Mouse (Mus musculus) embryonic facial prominence, embryonic 14.5 days (tissue): Measurements from ENCODE around the gene Rxra. TPM values are rescaled to one million over a fixed set of nuclear protein-coding genes. Genes with fewer than 3 reads are reported as not detected.

Experiments used
- ATAC-seq: fragments of 200-750 bp; cut with Nextera tagmentation; 2 replicates; pipeline ENCODE4 v1.8.0; 2017; ENCODE audit warnings: low read depth, moderate number of reproducible peaks, moderate TSS enrichment
- DNase-seq: peaks from one replicate; pipeline ENCODE4 v3.0.0-alpha.2; 2015; ENCODE audit warnings: low spot score
- H3K27ac ChIP-seq: fragments of 300-500 bp; sonication (generic); replicated peaks from 2 replicates; pipeline ENCODE4 v1.5.1; 2014; ENCODE audit warnings: low read depth, mild to moderate bottlenecking, low read length, moderate library complexity
- H3K27me3 ChIP-seq: fragments of 300-500 bp; sonication (generic); replicated peaks from 2 replicates; pipeline ENCODE4 v1.6.1; 2014; ENCODE audit warnings: low read length; ENCODE audit not compliant: control insufficient read depth, insufficient read depth
- H3K36me3 ChIP-seq: fragments of 300-500 bp; sonication (generic); 2 replicates; pipeline ENCODE4 v1.6.1; 2014; ENCODE audit warnings: low read length, mixed read lengths; ENCODE audit not compliant: control insufficient read depth, insufficient read depth
- H3K4me1 ChIP-seq: fragments of 300-500 bp; sonication (generic); 2 replicates; pipeline ENCODE4 v1.6.1; 2014; ENCODE audit warnings: antibody characterized with exemption, low read length; ENCODE audit not compliant: control insufficient read depth, insufficient read depth
- H3K4me2 ChIP-seq: fragments of 300-500 bp; sonication (generic); 2 replicates; pipeline ENCODE4 v1.6.1; 2014; ENCODE audit warnings: low read depth, mild to moderate bottlenecking, low read length, moderate library complexity, mixed read lengths
- H3K4me3 ChIP-seq: fragments of 300-500 bp; sonication (generic); 2 replicates; pipeline ENCODE4 v1.5.1; 2014; ENCODE audit warnings: low read depth, mild to moderate bottlenecking, low read length
- H3K9ac ChIP-seq: fragments of 300-500 bp; sonication (generic); 2 replicates; pipeline ENCODE4 v1.6.1; 2014; ENCODE audit warnings: low read depth, mild to moderate bottlenecking, low read length, moderate library complexity, mixed read lengths
- H3K9me3 ChIP-seq: fragments of 300-500 bp; sonication (generic); 2 replicates; pipeline ENCODE4 v1.6.1; 2016; ENCODE audit warnings: low read length; ENCODE audit not compliant: control insufficient read depth
- WGBS: fragments of 180-500 bp; shearing (Covaris S2); extraction: QIAGEN DNeasy Blood & Tissue Kit; methylation state at CpG from one replicate; pipeline ENCODE4 v1.1.7; 2014; 5-methylcytosine and 5-hydroxymethylcytosine counted together
- polyA plus RNA-seq: library from polyadenylated mRNA; unstranded; fragments of >200 nt; fragmentation: Nextera tagmentation; extraction: Ambion mirVana; gene quantifications from 2 replicates; pipeline ENCODE4 v1.2.1, GENCODE M21; 2014

Gene Rxra
- 11.3 and 11.5 TPM in 2 replicates for polyA plus RNA-seq

DNA sequence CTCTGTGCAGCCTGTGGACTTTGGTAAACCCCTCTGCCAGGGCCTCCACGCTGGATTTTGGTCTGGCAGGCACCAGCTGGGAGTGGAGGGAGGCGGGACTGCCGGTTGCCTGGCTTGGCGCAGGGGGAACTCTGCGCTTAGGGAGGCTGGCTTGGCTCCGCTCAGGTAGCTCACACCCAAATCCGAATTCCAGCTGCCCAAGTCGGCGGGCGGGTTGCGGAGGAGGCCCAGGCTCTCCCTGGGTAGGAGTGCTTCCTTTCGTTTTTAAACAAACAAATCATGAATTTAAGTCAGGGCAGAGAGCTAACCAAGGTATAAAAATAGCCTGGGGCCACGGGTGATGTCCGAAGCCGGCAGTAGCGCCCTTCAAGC lies at the start of gene Rxra:
Rxra (plus strand) TSS at position 335 of the 372 bp plus-strand sequence.
- ATAC-seq (peak; percentile 58), DNase-seq (peak; percentile 90)
- H3K27me3 ChIP-seq = no peaks in the 10 kb centered on the region
- H3K4me2 ChIP-seq = peak within 1 kb of the TSS; percentile 96
- H3K36me3 ChIP-seq = no peaks in the 10 kb centered on the region
- no peaks in the 10 kb centered on the region for H3K9me3 ChIP-seq
- peak within 1 kb of the TSS; percentile 98 for H3K27ac ChIP-seq
- H3K4me3 ChIP-seq = peak within 1 kb of the TSS; percentile 88
- peaks cover 46% of the 10 kb centered on the region for H3K4me1 ChIP-seq
- 1% methylated on average over 16 of the region's 16 CpGs for WGBS
- H3K9ac ChIP-seq = peak within 1 kb of the TSS; percentile 96

DNA sequence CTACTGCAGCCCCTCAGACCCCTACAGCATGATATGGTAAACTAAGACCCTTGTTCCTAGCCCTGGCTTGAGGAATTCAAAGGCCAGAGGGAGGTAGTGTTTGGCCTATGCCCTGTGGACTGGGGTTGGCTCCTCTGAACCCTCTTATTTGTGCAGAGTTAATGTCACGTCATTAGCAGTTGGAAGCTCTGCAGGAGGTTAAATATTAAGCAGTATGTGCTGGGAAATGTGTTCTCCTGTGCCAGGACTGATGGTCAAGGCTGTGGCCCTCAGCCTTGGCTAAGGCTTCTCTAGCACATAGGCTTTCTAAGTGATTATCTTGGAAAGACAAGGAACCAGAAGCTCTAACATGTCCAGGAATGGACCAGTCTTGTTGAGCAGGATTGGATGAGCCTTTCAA lies 49.6 kb upstream of the Rxra start:
- H3K4me2 ChIP-seq = no peak overlapping the region
- H3K27ac ChIP-seq = no peak overlapping the region
- H3K4me1 ChIP-seq = 0 out of 2 replicates have a peak, but pooled peaks cover 4% of the 10 kb centered on the region
- no peak for ATAC-seq
- no peak overlapping the region for H3K4me3 ChIP-seq
- 50% methylated on average over 1 of the region's 1 CpGs for WGBS
- H3K27me3 ChIP-seq = no peaks in the 10 kb centered on the region
- no peak for DNase-seq
- H3K9ac ChIP-seq = no peak overlapping the region
- no peaks in the 10 kb centered on the region for H3K36me3 ChIP-seq
- no peaks in the 10 kb centered on the region for H3K9me3 ChIP-seq

- ATAC-seq = no peak
These were observed 45.5 kb upstream of the Rxra start for GRCm38 (mm10) chr2:27630601-27631285.

GRCm38 (mm10) chr2:27633471-27633870 lies 42.8 kb upstream of the Rxra start:
- Histone ChIP-seq H3K4me1 (no peaks in the 10 kb centered on the region), H3K36me3 (no peaks in the 10 kb centered on the region), H3K27ac (no peak overlapping the region), H3K9ac (no peak overlapping the region), H3K4me3 (no peak overlapping the region), H3K9me3 (no peaks in the 10 kb centered on the region), H3K27me3 (no peaks in the 10 kb centered on the region), H3K4me2 (no peak overlapping the region)
- ATAC-seq (no peak), DNase-seq (no peak)
- 71% methylated on average over 2 of the region's 2 CpGs for WGBS

More at GRCm38 (mm10) chr2:27630601-27631285, 45.5 kb upstream of the Rxra start:
- no peak overlapping the region for H3K4me2 ChIP-seq
- H3K4me3 ChIP-seq = no peak overlapping the region
- H3K4me1 ChIP-seq = no peaks in the 10 kb centered on the region
- no peaks in the 10 kb centered on the region for H3K9me3 ChIP-seq
- no peaks in the 10 kb centered on the region for H3K36me3 ChIP-seq
- H3K27me3 ChIP-seq = no peaks in the 10 kb centered on the region
- 82% methylated on average over 3 of the region's 3 CpGs for WGBS
- no peak overlapping the region for H3K27ac ChIP-seq
- no peak overlapping the region for H3K9ac ChIP-seq
- no peak for DNase-seq

DNA sequence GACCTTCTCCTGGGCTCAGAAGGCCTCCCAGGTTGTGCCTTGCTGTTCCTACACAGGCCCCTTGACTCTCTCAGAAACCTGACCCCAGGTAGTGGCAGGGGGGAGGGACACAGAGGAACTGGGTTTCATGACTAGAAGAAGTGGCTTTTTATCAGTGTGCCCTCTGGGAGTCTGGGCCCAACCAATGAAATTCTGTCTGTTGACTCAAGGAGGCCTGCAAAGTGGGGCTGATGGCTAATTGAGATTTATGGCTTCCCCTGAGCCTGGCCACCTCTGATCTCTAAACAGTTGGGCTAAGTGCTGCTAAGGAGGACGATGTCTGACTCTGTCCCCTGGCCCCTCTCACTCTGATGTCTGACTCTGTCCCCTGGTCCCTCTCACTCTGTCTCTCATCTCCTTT lies 42.2 kb upstream of the Rxra start:
- no peaks in the 10 kb centered on the region for H3K36me3 ChIP-seq
- H3K9me3 ChIP-seq = no peaks in the 10 kb centered on the region
- no peaks in the 10 kb centered on the region for H3K27me3 ChIP-seq
- ATAC-seq (no peak), DNase-seq (no peak)
- H3K4me2 ChIP-seq = no peak overlapping the region
- WGBS = 50% methylated on average over 1 of the region's 1 CpGs
- no peak overlapping the region for H3K27ac ChIP-seq
- H3K4me3 ChIP-seq = no peak overlapping the region
- no peaks in the 10 kb centered on the region for H3K4me1 ChIP-seq
- no peak overlapping the region for H3K9ac ChIP-seq

DNA sequence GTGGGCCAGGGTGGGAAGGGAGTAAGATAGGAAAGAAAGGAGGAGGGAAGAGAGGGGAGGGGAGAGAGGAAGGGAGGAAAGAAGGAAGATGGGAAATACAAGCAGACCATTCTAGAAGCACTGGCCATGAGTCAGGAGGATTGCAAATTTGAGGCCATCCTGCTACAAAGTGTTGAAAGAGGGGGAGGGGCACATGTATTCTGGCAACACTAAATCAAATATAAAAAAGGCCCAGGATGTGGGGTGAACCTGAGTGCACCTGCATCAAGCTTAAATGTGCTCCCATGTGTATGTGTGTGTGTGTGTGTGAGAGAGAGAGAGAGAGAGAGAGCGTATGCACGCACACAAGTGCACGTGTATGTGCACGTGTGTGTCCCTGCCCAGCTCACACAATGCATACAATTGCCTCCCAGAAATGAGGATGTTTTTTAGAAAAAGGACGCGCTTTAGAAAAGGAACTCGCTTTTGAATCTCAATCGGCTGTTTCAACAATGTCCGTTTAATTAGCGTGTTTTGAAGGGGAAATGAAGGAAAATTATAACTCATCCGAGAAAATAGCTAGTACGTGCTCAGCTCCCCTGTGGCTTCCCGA lies 41.0 kb upstream of the Rxra start:
- no peak for ATAC-seq
- H3K27me3 ChIP-seq = no peaks in the 10 kb centered on the region
- WGBS = 74% methylated on average over 13 of the region's 13 CpGs
- H3K9ac ChIP-seq = no peak overlapping the region
- DNase-seq = no peak
- H3K9me3 ChIP-seq = no peaks in the 10 kb centered on the region
- H3K4me1 ChIP-seq = no peaks in the 10 kb centered on the region
- H3K4me3 ChIP-seq = no peak overlapping the region
- no peak overlapping the region for H3K27ac ChIP-seq
- no peak overlapping the region for H3K4me2 ChIP-seq
- no peaks in the 10 kb centered on the region for H3K36me3 ChIP-seq

DNA sequence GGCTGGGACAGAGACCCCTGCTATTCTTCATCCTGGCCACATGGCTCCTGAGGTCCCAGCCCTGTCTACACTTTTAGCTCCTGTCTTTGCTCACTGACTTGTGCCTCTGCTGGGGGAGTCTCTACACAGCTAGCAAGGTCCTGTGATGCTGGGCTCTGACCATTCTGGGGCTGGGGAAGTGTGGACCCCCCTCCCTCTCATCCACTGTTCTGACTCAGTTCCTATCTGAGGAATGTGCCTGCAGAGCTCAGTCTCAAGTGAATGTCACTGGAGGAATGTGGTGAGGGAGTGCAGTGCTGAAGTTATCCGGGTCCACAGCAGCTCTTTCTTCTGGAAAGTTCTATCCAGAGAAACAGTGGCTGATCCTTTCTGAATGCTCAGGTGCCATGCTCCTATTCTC lies 39.4 kb upstream of the Rxra start:
- DNase-seq (no peak), ATAC-seq (no peak)
- Histone ChIP-seq H3K27ac (no peak overlapping the region), H3K4me1 (no peaks in the 10 kb centered on the region), H3K4me2 (no peak overlapping the region), H3K9ac (no peak overlapping the region), H3K9me3 (no peaks in the 10 kb centered on the region), H3K4me3 (no peak overlapping the region), H3K27me3 (no peaks in the 10 kb centered on the region), H3K36me3 (no peaks in the 10 kb centered on the region)
- WGBS = 41% methylated on average over 1 of the region's 1 CpGs

DNA sequence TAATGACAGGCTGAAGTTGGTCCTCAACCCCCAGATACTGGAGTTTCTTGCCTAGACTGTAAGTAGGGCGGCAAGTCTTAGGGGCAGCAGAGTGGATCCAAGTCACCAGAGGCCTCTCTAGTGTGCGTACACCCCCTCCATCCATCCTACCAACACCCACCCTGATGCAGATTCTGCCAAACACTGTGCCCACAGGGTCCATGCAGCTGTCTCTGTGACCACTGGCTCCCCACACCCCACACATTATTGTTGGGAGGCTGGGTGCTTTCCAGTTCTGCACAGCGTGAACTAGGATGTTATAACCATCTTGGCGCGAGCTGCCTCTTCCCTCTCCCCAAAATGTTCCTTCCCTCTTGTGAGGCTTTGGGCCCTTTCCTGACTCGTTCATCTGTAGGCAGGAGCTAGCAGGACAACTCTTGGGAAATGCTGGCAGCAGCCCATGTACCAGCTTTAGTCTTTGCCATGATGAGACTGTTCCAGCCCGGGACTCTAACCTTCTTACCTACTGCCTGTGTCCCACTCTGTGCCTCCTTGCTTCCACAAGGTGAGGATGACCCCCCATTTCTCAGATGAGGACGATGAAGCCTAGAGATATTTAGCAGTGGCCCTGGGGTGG lies 38.9 kb upstream of the Rxra start:
- 88% methylated on average over 8 of the region's 8 CpGs for WGBS
- Histone ChIP-seq H3K36me3 (no peaks in the 10 kb centered on the region), H3K9me3 (no peaks in the 10 kb centered on the region), H3K27ac (no peak overlapping the region), H3K27me3 (no peaks in the 10 kb centered on the region), H3K4me3 (no peak overlapping the region), H3K4me1 (no peaks in the 10 kb centered on the region), H3K4me2 (no peak overlapping the region), H3K9ac (no peak overlapping the region)
- no peak for DNase-seq
- no peak for ATAC-seq
